Mouse (Mus musculus): Measurements from ENCODE around the gene Aldh16a1. TPM values are rescaled to one million over a fixed set of nuclear protein-coding genes. Genes with fewer than 3 reads are reported as not detected.

Aldh16a1 gene
- total RNA-seq, 2 experiments from 2014 or later: 13.2 to 13.3 TPM

- no peak overlapping the region for H3K27ac ChIP-seq
- no peak overlapping the region for H3K4me3 ChIP-seq
- TF ChIP-seq CTCF (conservative IDR thresholded peaks at IDR 0.05): no peak
- no peak for DNase-seq (ENCODE audit: low spot score in 2 of 2)
Observed at GRCm38 (mm10) chr7:45093516-45093905, 60.9 kb downstream of the Aldh16a1 start.

- no peak overlapping the region for H3K27ac ChIP-seq
- no peak for TF ChIP-seq CTCF (conservative IDR thresholded peaks at IDR 0.05)
- DNase-seq (ENCODE audit: low spot score in 2 of 2): no peak
- H3K4me3 ChIP-seq: no peak overlapping the region
Observed at GRCm38 (mm10) chr7:45092828-45093515, 61.4 kb downstream of the Aldh16a1 start.

GRCm38 (mm10) chr7:45092048-45092447 lies 62.3 kb downstream of the Aldh16a1 start, which contains the start of gene Rcn3:
TSS of gene Rcn3 (minus strand) at chr7:45092221.
- peak in 1 of 2 experiments; percentile 29 for DNase-seq (ENCODE audit: low spot score in 2 of 2)
- Histone ChIP-seq H3K27ac (no peak within 1 kb of the TSS), H3K4me3 (peak within 1 kb of the TSS; percentile 36)
- no peak for TF ChIP-seq CTCF (conservative IDR thresholded peaks at IDR 0.05)

- no peak for TF ChIP-seq CTCF (conservative IDR thresholded peaks at IDR 0.05)
- peak overlapping the region; percentile 36 for H3K4me3 ChIP-seq
- H3K27ac ChIP-seq: no peak overlapping the region
- DNase-seq (ENCODE audit: low spot score in 2 of 2): no peak
Observed at GRCm38 (mm10) chr7:45091001-45091990, 63.1 kb downstream of the Aldh16a1 start.

Small RNAs within 50 kb of the gene (microRNA-seq; reads per million reads assigned to microRNA genes)
- gene Mir150 (1,054 to 1,228 reads per million in 2 experiments), gene Mir5121 (16.9 to 21.5 reads per million in 2 experiments), gene Mir7055 (0.55 to 1.6 reads per million in 2 experiments)

Other genes starting within 250 kb of the Aldh16a1 start
- gene Ap2a1, start 225.1 kb downstream of the Aldh16a1 start, total RNA-seq (2021): 100 to 1,000 TPM; 298 to 305 TPM
- 1 to 10 TPM; 1.3 to 2.0 TPM for gene Tsks, start 211.4 kb downstream of the Aldh16a1 start, total RNA-seq (2021)
- 100 to 1,000 TPM; 138 to 140 TPM for gene Cpt1c, start 179.7 kb downstream of the Aldh16a1 start, total RNA-seq (2021)
- gene Prmt1, start 168.0 kb downstream of the Aldh16a1 start, total RNA-seq (2021): 100 to 1,000 TPM; 165 to 171 TPM
- 10 to 100 TPM; 38.4 to 42.7 TPM for gene Irf3, start 156.9 kb downstream of the Aldh16a1 start, total RNA-seq (2021)
- 1 to 10 TPM; 2.5 to 3.7 TPM for gene Bcl2l12, start 155.9 kb downstream of the Aldh16a1 start, total RNA-seq (2021)
- gene Scaf1, start 138.2 kb downstream of the Aldh16a1 start, total RNA-seq (2021): 100 to 1,000 TPM; 166 to 168 TPM
- gene Rras, start 136.6 kb downstream of the Aldh16a1 start, total RNA-seq (2021): 10 to 100 TPM; 12.4 to 13.1 TPM
- gene Prr12, start 101.7 kb downstream of the Aldh16a1 start, total RNA-seq (2021): 10 to 100 TPM; 77.6 to 81.4 TPM
- gene Nosip, start 92.2 kb downstream of the Aldh16a1 start, total RNA-seq (2021): 10 to 100 TPM; 54.2 to 57.7 TPM
- 1 to 10 TPM; 5.7 to 8.4 TPM for gene Prrg2, start 91.9 kb downstream of the Aldh16a1 start, total RNA-seq (2021)
- gene Rcn3, start 62.4 kb downstream of the Aldh16a1 start, total RNA-seq (2021): 10 to 100 TPM in 1 of 2 experiments, 1 to 10 TPM in 1; 7.5 to 11.7 TPM
- gene Fcgrt, start 50.7 kb downstream of the Aldh16a1 start, total RNA-seq (2021): 10 to 100 TPM; 17.8 to 19.0 TPM
- gene Rps11, start 30.1 kb downstream of the Aldh16a1 start, total RNA-seq (2021): 100 to 1,000 TPM; 436 to 442 TPM
- gene Rpl13a, start 25.8 kb downstream of the Aldh16a1 start, total RNA-seq (2021): 100 to 1,000 TPM; 808 to 856 TPM
- not detected for gene Gm45713, start 18.4 kb downstream of the Aldh16a1 start, total RNA-seq (2021)
- 1 to 10 TPM; 9.4 TPM for gene Flt3l, start 18.2 kb downstream of the Aldh16a1 start, total RNA-seq (2021)
- gene Pih1d1, start 281 bp downstream of the Aldh16a1 start, total RNA-seq (2021): 10 to 100 TPM; 43.0 to 46.1 TPM
- gene Slc17a7, start 9.4 kb upstream of the Aldh16a1 start, total RNA-seq (2021): 1,000 to 10,000 TPM; 1,342 to 1,423 TPM
- under 1 TPM in 1 of 2 experiments, not detected in 1; 0.20 TPM for gene Gfy, start 25.0 kb upstream of the Aldh16a1 start, total RNA-seq (2021)
- gene Pth2, start 26.4 kb upstream of the Aldh16a1 start, total RNA-seq (2021): not detected
- gene Ccdc155, start 50.3 kb upstream of the Aldh16a1 start, total RNA-seq (2021): 1 to 10 TPM; 3.5 to 3.9 TPM
- gene Dkkl1, start 57.6 kb upstream of the Aldh16a1 start, total RNA-seq (2021): 1 to 10 TPM; 1.6 TPM
- gene Tead2, start 61.2 kb upstream of the Aldh16a1 start, total RNA-seq (2021): 1 to 10 TPM; 4.3 to 5.7 TPM
- 1 to 10 TPM; 3.7 to 5.5 TPM for gene Cd37, start 84.5 kb upstream of the Aldh16a1 start, total RNA-seq (2021)
- gene Slc6a16, start 86.5 kb upstream of the Aldh16a1 start, total RNA-seq (2021): 1 to 10 TPM; 1.7 to 2.8 TPM
- not detected for gene Slc6a21, start 122.9 kb upstream of the Aldh16a1 start, total RNA-seq (2021)
- gene Trpm4, start 179.2 kb upstream of the Aldh16a1 start, total RNA-seq (2021): 10 to 100 TPM; 12.8 to 16.5 TPM
- under 1 TPM; 0.22 to 0.33 TPM for gene Hrc, start 180.7 kb upstream of the Aldh16a1 start, total RNA-seq (2021)
- 100 to 1,000 TPM; 133 to 138 TPM for gene Ppfia3, start 212.4 kb upstream of the Aldh16a1 start, total RNA-seq (2021)
- 100 to 1,000 TPM; 138 to 146 TPM for gene Lin7b, start 216.0 kb upstream of the Aldh16a1 start, total RNA-seq (2021)
- gene Snrnp70, start 241.2 kb upstream of the Aldh16a1 start, total RNA-seq (2021): 100 to 1,000 TPM; 456 to 514 TPM